Mouse (Mus musculus) T-helper 2 cell (primary cell): ENCODE measurements at regions not wholly inside any gene's neighbourhood (a gene's known extent, or its start where the extent isn't known, plus 50 kb on each side); places are given as distances from the start of the nearest gene placed in this dataset.

ENCODE experiments used
- in situ Hi-C: fragments of 300-600 bp; cut with MboI, MseI; formaldehyde crosslinking; loops from one replicate; pipeline ENCODE4 v1.15.1; 2025; ENCODE audit warnings: high pct_unique_total_duplicates

GRCm38 (mm10) chr9:14091099-14091930 lies 183.6 kb upstream of the Sesn3 start:
- in situ Hi-C loops: no loop called here

GRCm38 (mm10) chr9:14092996-14093442 lies 181.8 kb upstream of the Sesn3 start:
- in situ Hi-C loops: no loop called here

GRCm38 (mm10) chr9:14103538-14103937 lies 171.3 kb upstream of the Sesn3 start:
- in situ Hi-C loops: no loop called here

- in situ Hi-C loops: no loop called here
Observed at GRCm38 (mm10) chr9:14104921-14105320, 169.9 kb upstream of the Sesn3 start.

- in situ Hi-C loops: no loop called here
Observed at GRCm38 (mm10) chr9:14106371-14106770, 168.5 kb upstream of the Sesn3 start.

- in situ Hi-C loops: no loop called here
Observed at GRCm38 (mm10) chr9:14108798-14109197, 166.1 kb upstream of the Sesn3 start.

GRCm38 (mm10) chr9:14109492-14109891 lies 165.4 kb upstream of the Sesn3 start:
- in situ Hi-C loops: no loop called here

GRCm38 (mm10) chr9:14111713-14112112 lies 163.2 kb upstream of the Sesn3 start:
- in situ Hi-C loops: no loop called here

- in situ Hi-C loops: no loop called here
Observed at GRCm38 (mm10) chr9:14115521-14115920, 159.3 kb upstream of the Sesn3 start.

- in situ Hi-C loops: no loop called here
Observed at GRCm38 (mm10) chr9:14116097-14116840, 158.6 kb upstream of the Sesn3 start.

- in situ Hi-C loops: loop anchor here (5.0 kb wide), 1 partner anchor 71 kb away; no protein-coding TSS in a partner anchor
Observed at GRCm38 (mm10) chr9:14133372-14133771, 141.5 kb upstream of the Sesn3 start.

- in situ Hi-C loops: loop anchor here (5.0 kb wide), 1 partner anchor 73 kb away; no protein-coding TSS in a partner anchor
Observed at GRCm38 (mm10) chr9:14134894-14135450, 139.9 kb upstream of the Sesn3 start.

GRCm38 (mm10) chr9:14141321-14141720 lies 133.5 kb upstream of the Sesn3 start:
- in situ Hi-C loops: no loop called here

- in situ Hi-C loops: no loop called here
Observed at GRCm38 (mm10) chr9:14143988-14144387, 130.9 kb upstream of the Sesn3 start.

- in situ Hi-C loops: no loop called here
Observed at GRCm38 (mm10) chr9:14147088-14147487, 127.8 kb upstream of the Sesn3 start.

- in situ Hi-C loops: no loop called here
Observed at GRCm38 (mm10) chr9:14147731-14148130, 127.1 kb upstream of the Sesn3 start.

GRCm38 (mm10) chr9:14150288-14150687 lies 124.6 kb upstream of the Sesn3 start:
- in situ Hi-C loops: no loop called here

GRCm38 (mm10) chr9:14156967-14157366 lies 117.9 kb upstream of the Sesn3 start:
- in situ Hi-C loops: no loop called here

- in situ Hi-C loops: no loop called here
Observed at GRCm38 (mm10) chr9:14158096-14158837, 116.6 kb upstream of the Sesn3 start.

GRCm38 (mm10) chr9:14160207-14160606 lies 114.7 kb upstream of the Sesn3 start:
- in situ Hi-C loops: no loop called here

GRCm38 (mm10) chr9:14171589-14172240 lies 103.2 kb upstream of the Sesn3 start:
- in situ Hi-C loops: no loop called here
